Mouse (Mus musculus): ENCODE data around the gene Ing3. TPM values are rescaled to one million over a fixed set of nuclear protein-coding genes. Genes with fewer than 3 reads are reported as not detected.

Ing3 gene
- polyA plus RNA-seq, 1 experiment from 2014 or later = 52.3 TPM

GRCm38 (mm10) chr6:21999025-21999424 lies 49.7 kb downstream of the Ing3 start:
- H3K27me3 ChIP-seq = no peaks in the 10 kb centered on the region; the same call in 1 of the 2 replicates
- no peaks in the 10 kb centered on the region for H3K9me3 ChIP-seq (replicated peaks)
- H3K9ac ChIP-seq = no peak overlapping the region
- no peak overlapping the region for H3K27ac ChIP-seq
- WGBS = 57% methylated on average over 11 of the region's 11 CpGs
- peaks cover 3% of the 10 kb centered on the region; the same call in 1 of the 2 replicates for H3K4me1 ChIP-seq
- ATAC-seq (ENCODE audit: low FRiP score) = no peak
- no peaks in the 10 kb centered on the region for H3K36me3 ChIP-seq
- H3K4me3 ChIP-seq = no peak overlapping the region
- H3K4me2 ChIP-seq (replicated peaks) = no peak overlapping the region

GRCm38 (mm10) chr6:22000086-22000485 lies 50.7 kb downstream of the Ing3 start:
- H3K9me3 ChIP-seq (replicated peaks) = no peaks in the 10 kb centered on the region
- no peaks in the 10 kb centered on the region for H3K36me3 ChIP-seq
- 52% methylated on average over 6 of the region's 6 CpGs for WGBS
- H3K4me1 ChIP-seq = peaks cover 3% of the 10 kb centered on the region; the same call in 1 of the 2 replicates
- H3K9ac ChIP-seq = no peak overlapping the region
- H3K27me3 ChIP-seq = no peaks in the 10 kb centered on the region; the same call in 1 of the 2 replicates
- no peak overlapping the region for H3K4me3 ChIP-seq
- ATAC-seq (ENCODE audit: low FRiP score) = no peak
- H3K27ac ChIP-seq = no peak overlapping the region
- H3K4me2 ChIP-seq (replicated peaks) = no peak overlapping the region

DNA sequence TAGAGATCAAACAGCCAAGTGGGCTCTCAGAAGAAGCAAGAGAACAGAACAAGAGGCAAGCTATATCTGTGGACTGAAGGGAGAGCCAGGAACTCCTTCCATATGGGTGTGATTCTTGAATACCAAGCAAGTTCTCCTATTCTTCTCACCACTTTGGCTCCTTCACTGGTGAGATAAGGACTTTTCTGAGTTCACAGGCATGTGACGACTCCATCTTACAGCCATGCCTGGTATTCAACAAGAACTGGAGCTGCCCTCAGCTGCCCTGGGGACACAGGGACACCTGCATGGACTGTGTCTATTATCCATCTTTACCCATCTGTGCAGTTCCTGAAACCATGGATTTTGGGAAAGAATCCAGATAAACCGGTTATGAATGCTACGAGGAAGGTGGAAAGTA lies 51.5 kb downstream of the Ing3 start:
- 92% methylated on average over 3 of the region's 3 CpGs for WGBS
- no peak overlapping the region for H3K9ac ChIP-seq
- H3K4me1 ChIP-seq = peaks cover 3% of the 10 kb centered on the region; the same call in 1 of the 2 replicates
- no peak overlapping the region for H3K27ac ChIP-seq
- no peaks in the 10 kb centered on the region for H3K36me3 ChIP-seq
- H3K4me2 ChIP-seq (replicated peaks) = no peak overlapping the region
- H3K27me3 ChIP-seq = no peaks in the 10 kb centered on the region; the same call in 1 of the 2 replicates
- H3K9me3 ChIP-seq (replicated peaks) = no peaks in the 10 kb centered on the region
- ATAC-seq (ENCODE audit: low FRiP score) = no peak
- no peak overlapping the region for H3K4me3 ChIP-seq

GRCm38 (mm10) chr6:22001284-22001916 lies 52.0 kb downstream of the Ing3 start:
- no peaks in the 10 kb centered on the region for H3K36me3 ChIP-seq
- ATAC-seq (ENCODE audit: low FRiP score) = no peak
- 86% methylated on average over 5 of the region's 5 CpGs for WGBS
- H3K4me1 ChIP-seq = peaks cover 3% of the 10 kb centered on the region; the same call in 1 of the 2 replicates
- no peak overlapping the region for H3K9ac ChIP-seq
- H3K27ac ChIP-seq = no peak overlapping the region
- no peak overlapping the region for H3K4me2 ChIP-seq (replicated peaks)
- H3K4me3 ChIP-seq = no peak overlapping the region
- H3K9me3 ChIP-seq (replicated peaks) = no peaks in the 10 kb centered on the region
- no peaks in the 10 kb centered on the region; the same call in 1 of the 2 replicates for H3K27me3 ChIP-seq

- Histone ChIP-seq H3K9me3 (replicated peaks) (no peaks in the 10 kb centered on the region), H3K4me3 (no peak overlapping the region), H3K9ac (no peak overlapping the region), H3K27ac (no peak overlapping the region), H3K4me2 (replicated peaks) (0 out of 2 replicates have a peak overlapping the region, but pooled peaks have one; percentile 6), H3K4me1 (peaks cover 3% of the 10 kb centered on the region; the same call in 1 of the 2 replicates), H3K27me3 (no peaks in the 10 kb centered on the region; the same call in 1 of the 2 replicates), H3K36me3 (no peaks in the 10 kb centered on the region)
- ATAC-seq (ENCODE audit: low FRiP score) = no peak
- WGBS = 41% methylated on average over 17 of the region's 17 CpGs
Measured at GRCm38 (mm10) chr6:22002521-22003199, 53.3 kb downstream of the Ing3 start.

GRCm38 (mm10) chr6:22003200-22003587 lies 53.8 kb downstream of the Ing3 start:
- Histone ChIP-seq H3K36me3 (no peaks in the 10 kb centered on the region), H3K4me1 (peaks cover 3% of the 10 kb centered on the region; the same call in 1 of the 2 replicates), H3K9me3 (replicated peaks) (no peaks in the 10 kb centered on the region), H3K27ac (no peak overlapping the region), H3K27me3 (no peaks in the 10 kb centered on the region; the same call in 1 of the 2 replicates), H3K9ac (no peak overlapping the region), H3K4me2 (replicated peaks) (no peak overlapping the region), H3K4me3 (no peak overlapping the region)
- ATAC-seq (ENCODE audit: low FRiP score) = no peak
- WGBS = 6% methylated on average over 6 of the region's 6 CpGs

DNA sequence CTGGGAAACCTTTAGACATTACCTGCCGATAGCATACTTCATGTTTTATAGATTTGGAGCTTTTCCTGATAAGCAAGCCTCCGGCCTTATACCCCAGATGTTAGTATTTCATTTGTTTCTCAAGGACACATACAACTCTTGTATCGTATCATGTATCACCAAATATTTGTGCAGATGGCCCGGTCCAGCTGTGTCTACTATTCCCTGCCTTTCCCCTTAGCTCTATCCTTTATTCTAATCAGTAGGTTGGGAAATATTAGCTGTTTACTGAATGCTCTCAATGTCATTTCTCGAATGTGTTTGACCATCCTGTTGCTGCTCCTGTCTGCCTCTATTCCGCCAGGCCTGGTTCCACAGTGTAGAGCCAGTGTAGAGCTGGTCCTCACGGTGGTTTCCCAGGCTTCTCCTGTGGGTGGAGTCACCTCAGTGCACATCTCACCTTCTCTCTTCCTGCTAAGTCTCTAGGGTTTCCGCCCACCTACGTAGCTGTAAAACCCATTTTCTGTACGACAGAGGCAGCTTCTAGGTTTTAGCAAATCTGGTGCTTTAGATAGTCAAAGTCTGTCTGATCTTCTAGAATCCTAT lies 54.7 kb downstream of the Ing3 start:
- WGBS = 71% methylated on average over 10 of the region's 10 CpGs
- Histone ChIP-seq H3K27me3 (no peaks in the 10 kb centered on the region; the same call in 1 of the 2 replicates), H3K4me1 (peaks cover 2% of the 10 kb centered on the region; the same call in 1 of the 2 replicates), H3K9me3 (replicated peaks) (no peaks in the 10 kb centered on the region), H3K4me2 (replicated peaks) (no peak overlapping the region), H3K27ac (no peak overlapping the region), H3K36me3 (no peaks in the 10 kb centered on the region), H3K4me3 (no peak overlapping the region), H3K9ac (no peak overlapping the region)
- ATAC-seq (ENCODE audit: low FRiP score) = no peak

GRCm38 (mm10) chr6:22008346-22008745 lies 59.0 kb downstream of the Ing3 start:
- H3K9me3 ChIP-seq (replicated peaks) = no peaks in the 10 kb centered on the region
- 89% methylated on average over 7 of the region's 7 CpGs for WGBS
- no peaks in the 10 kb centered on the region for H3K4me1 ChIP-seq
- H3K36me3 ChIP-seq = no peaks in the 10 kb centered on the region
- H3K4me3 ChIP-seq = no peak overlapping the region
- H3K9ac ChIP-seq = no peak overlapping the region
- no peak overlapping the region for H3K27ac ChIP-seq
- no peaks in the 10 kb centered on the region; the same call in 1 of the 2 replicates for H3K27me3 ChIP-seq
- ATAC-seq (ENCODE audit: low FRiP score) = no peak
- no peak overlapping the region for H3K4me2 ChIP-seq (replicated peaks)

- Histone ChIP-seq H3K9me3 (replicated peaks) (no peaks in the 10 kb centered on the region), H3K27ac (no peak overlapping the region), H3K4me1 (no peaks in the 10 kb centered on the region), H3K9ac (no peak overlapping the region), H3K4me2 (replicated peaks) (no peak overlapping the region), H3K4me3 (no peak overlapping the region), H3K27me3 (no peaks in the 10 kb centered on the region), H3K36me3 (no peaks in the 10 kb centered on the region)
- ATAC-seq (ENCODE audit: low FRiP score) = no peak
- 86% methylated on average over 12 of the region's 12 CpGs for WGBS
Measured at GRCm38 (mm10) chr6:22010258-22010657, 60.9 kb downstream of the Ing3 start.

DNA sequence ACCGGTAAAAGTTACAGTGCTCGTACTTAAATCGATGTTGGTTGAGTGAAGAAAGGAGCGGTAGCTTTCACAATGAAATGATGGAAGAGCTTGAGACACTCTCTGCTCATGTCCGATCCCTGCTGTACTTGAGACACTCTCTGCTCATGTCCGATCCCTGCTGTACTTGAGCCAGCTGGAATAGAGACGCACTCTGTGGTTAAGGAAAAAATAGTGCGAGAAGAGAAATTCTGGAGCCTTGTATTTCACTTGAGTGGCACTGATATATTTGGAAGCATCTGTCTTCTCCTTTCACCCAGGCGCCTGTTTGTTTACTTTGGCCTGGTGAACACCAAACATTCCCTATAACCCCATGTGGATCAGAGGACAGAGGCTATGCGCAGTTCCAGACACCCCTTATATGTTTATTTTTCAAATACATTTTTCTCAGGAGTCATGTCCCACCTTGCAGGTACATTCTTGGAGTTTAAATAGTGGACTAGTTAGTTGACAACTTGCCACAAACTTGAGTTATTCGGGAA lies 61.5 kb downstream of the Ing3 start:
- H3K27me3 ChIP-seq = no peaks in the 10 kb centered on the region
- no peak overlapping the region for H3K27ac ChIP-seq
- H3K36me3 ChIP-seq = no peaks in the 10 kb centered on the region
- ATAC-seq (ENCODE audit: low FRiP score) = no peak
- no peak overlapping the region for H3K4me2 ChIP-seq (replicated peaks)
- H3K9me3 ChIP-seq (replicated peaks) = no peaks in the 10 kb centered on the region
- H3K9ac ChIP-seq = no peak overlapping the region
- H3K4me1 ChIP-seq = no peaks in the 10 kb centered on the region
- no peak overlapping the region for H3K4me3 ChIP-seq
- 92% methylated on average over 11 of the region's 11 CpGs for WGBS

- Histone ChIP-seq H3K27ac (no peak overlapping the region), H3K27me3 (no peaks in the 10 kb centered on the region), H3K36me3 (no peaks in the 10 kb centered on the region), H3K4me2 (replicated peaks) (no peak overlapping the region), H3K4me1 (no peaks in the 10 kb centered on the region), H3K9ac (no peak overlapping the region), H3K9me3 (replicated peaks) (no peaks in the 10 kb centered on the region), H3K4me3 (no peak overlapping the region)
- 86% methylated on average over 2 of the region's 2 CpGs for WGBS
- ATAC-seq (ENCODE audit: low FRiP score) = no peak
Measured at GRCm38 (mm10) chr6:22011546-22011945, 62.2 kb downstream of the Ing3 start.

DNA sequence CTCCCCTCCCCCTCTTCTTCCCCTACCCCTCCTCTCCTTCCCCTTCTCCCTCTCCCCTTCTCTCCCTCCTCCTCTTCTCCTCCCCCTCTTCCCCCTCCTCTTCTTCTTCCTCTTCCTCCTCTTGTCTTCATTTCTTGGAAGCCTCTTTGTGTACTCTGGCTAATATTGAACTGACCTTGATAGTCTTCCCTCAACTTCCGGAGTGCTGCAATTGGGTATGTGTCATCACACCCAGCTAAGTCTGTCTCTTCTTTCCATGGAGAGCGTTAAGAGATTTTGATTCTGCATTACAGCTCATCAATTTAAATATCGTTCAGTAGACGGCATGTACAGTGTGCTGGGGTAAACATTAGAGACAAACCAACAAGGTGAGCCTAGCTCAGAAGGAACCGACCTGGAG lies 62.7 kb downstream of the Ing3 start:
- no peak overlapping the region for H3K4me3 ChIP-seq
- no peak overlapping the region for H3K27ac ChIP-seq
- no peak overlapping the region for H3K9ac ChIP-seq
- ATAC-seq (ENCODE audit: low FRiP score) = no peak
- no peaks in the 10 kb centered on the region for H3K4me1 ChIP-seq
- no peak overlapping the region for H3K4me2 ChIP-seq (replicated peaks)
- no peaks in the 10 kb centered on the region for H3K9me3 ChIP-seq (replicated peaks)
- 92% methylated on average over 5 of the region's 5 CpGs for WGBS
- H3K36me3 ChIP-seq = no peaks in the 10 kb centered on the region
- H3K27me3 ChIP-seq = no peaks in the 10 kb centered on the region
